Mouse (Mus musculus) liver, embryonic 14.5 days (tissue): ENCODE measurements around the gene Nudt22.

Source experiments
- CTCF ChIP-seq: IDR thresholded peaks from 2 replicates; pipeline ENCODE4 v1.5.1; 2016; ENCODE audit warnings: antibody characterized with exemption, low read depth, control low read depth
- EP300 ChIP-seq: IDR thresholded peaks from 2 replicates; pipeline ENCODE4 v1.6.1; 2016; ENCODE audit warnings: antibody characterized with exemption, low read depth

DNA sequence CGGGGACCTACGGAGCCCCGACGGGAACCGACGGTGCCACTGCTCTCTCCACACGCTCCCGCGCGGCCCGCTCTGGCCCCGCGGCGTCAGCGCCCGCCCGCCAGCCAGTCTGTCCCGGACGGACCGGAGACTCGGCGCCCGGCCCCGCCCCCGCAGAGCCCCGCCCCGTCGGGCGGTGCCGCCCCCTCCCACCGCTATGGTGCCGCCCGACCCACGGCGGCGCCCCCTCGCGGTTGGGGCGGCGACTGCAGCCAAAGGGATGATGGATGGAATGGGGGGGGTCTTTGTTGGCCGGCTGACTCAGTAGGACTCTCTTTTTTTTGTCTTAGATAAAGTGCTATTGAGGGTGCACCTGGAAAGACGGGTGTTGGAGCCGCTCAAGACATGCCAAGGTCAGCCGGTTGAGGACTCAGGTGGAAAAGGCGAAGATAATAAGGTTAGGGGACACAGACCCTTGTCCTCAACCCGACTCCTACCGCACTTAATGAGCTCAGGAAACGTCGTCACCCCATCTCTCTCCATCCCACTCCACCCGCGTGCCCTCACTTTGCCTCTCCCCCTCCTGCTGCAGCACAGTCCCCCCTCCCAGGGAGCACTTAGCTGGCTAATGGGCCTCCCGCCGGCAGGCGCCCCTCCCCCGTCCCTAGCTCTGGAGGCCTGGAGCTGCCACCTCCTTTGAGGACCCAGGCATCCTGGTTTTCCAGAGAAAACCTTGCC, 26.1 kb downstream of the Nudt22 start:
- TF ChIP-seq CTCF (peak; percentile 79), EP300 (no peak)
